Mouse (Mus musculus): Measurements from ENCODE around the gene Qk. TPM values are rescaled to one million over a fixed set of nuclear protein-coding genes. Genes with fewer than 3 reads are reported as not detected.

Gene Qk
- polyA plus RNA-seq, 1 experiment, result 43.2 TPM

GRCm38 (mm10) chr17:10309135-10309623 is 10.5 kb downstream of the Qk start:
- H3K4me3 ChIP-seq (ENCODE audit: insufficient read depth, poor library complexity, severe bottlenecking), result no peak overlapping the region
- H3K79me3 ChIP-seq (ENCODE audit: low read depth), result peaks cover 99% of the 10 kb centered on the region
- no peaks in the 10 kb centered on the region for H3K27me3 ChIP-seq (ENCODE audit: control insufficient read depth, insufficient read depth, insufficient read length)
- H3K79me2 ChIP-seq (ENCODE audit: control insufficient read depth, insufficient read depth), result peaks cover 100% of the 10 kb centered on the region
- H3ac ChIP-seq (ENCODE audit: control insufficient read depth, insufficient read length, low read depth), result no peak overlapping the region
- no peaks in the 10 kb centered on the region for H3K36me3 ChIP-seq (ENCODE audit: control insufficient read depth, insufficient read depth)
- TF ChIP-seq USF1 (IDR thresholded peaks at IDR 0.05; ENCODE audit: low read depth), result no peak
- TF ChIP-seq MYOD1 (IDR thresholded peaks at IDR 0.05; ENCODE audit: control insufficient read depth, insufficient read length, low read depth), result peak; percentile 64

GRCm38 (mm10) chr17:10306424-10306823 is 13.2 kb downstream of the Qk start:
- Histone ChIP-seq H3ac (ENCODE audit: control insufficient read depth, insufficient read length, low read depth) (no peak overlapping the region), H3K36me3 (ENCODE audit: control insufficient read depth, insufficient read depth) (no peaks in the 10 kb centered on the region), H3K79me3 (ENCODE audit: low read depth) (peaks cover 96% of the 10 kb centered on the region), H3K27me3 (ENCODE audit: control insufficient read depth, insufficient read depth, insufficient read length) (no peaks in the 10 kb centered on the region), H3K4me3 (ENCODE audit: insufficient read depth, poor library complexity, severe bottlenecking) (no peak overlapping the region), H3K79me2 (ENCODE audit: control insufficient read depth, insufficient read depth) (peaks cover 100% of the 10 kb centered on the region)
- TF ChIP-seq MYOG (IDR thresholded peaks at IDR 0.05; ENCODE audit: control insufficient read depth, extremely low read depth, insufficient read length), result no peak
- TF ChIP-seq CEBPB (IDR thresholded peaks at IDR 0.05; ENCODE audit: low read depth), result no peak
- TF ChIP-seq MAX (IDR thresholded peaks at IDR 0.05), result no peak
- no peak for TF ChIP-seq USF1 (IDR thresholded peaks at IDR 0.05; ENCODE audit: low read depth)

GRCm38 (mm10) chr17:10304001-10304400 is 15.7 kb downstream of the Qk start:
- Histone ChIP-seq H3K79me2 (ENCODE audit: control insufficient read depth, insufficient read depth) (peaks cover 100% of the 10 kb centered on the region), H3K36me3 (ENCODE audit: control insufficient read depth, insufficient read depth) (no peaks in the 10 kb centered on the region), H3ac (ENCODE audit: control insufficient read depth, insufficient read length, low read depth) (no peak overlapping the region)

GRCm38 (mm10) chr17:10300968-10301795 is 18.5 kb downstream of the Qk start:
- Histone ChIP-seq H3K79me2 (ENCODE audit: control insufficient read depth, insufficient read depth) (peaks cover 100% of the 10 kb centered on the region), H3K79me3 (ENCODE audit: low read depth) (peaks cover 95% of the 10 kb centered on the region), H3K27me3 (ENCODE audit: control insufficient read depth, insufficient read depth, insufficient read length) (no peaks in the 10 kb centered on the region), H3K36me3 (ENCODE audit: control insufficient read depth, insufficient read depth) (no peaks in the 10 kb centered on the region), H3K4me3 (ENCODE audit: insufficient read depth, poor library complexity, severe bottlenecking) (no peak overlapping the region), H3ac (ENCODE audit: control insufficient read depth, insufficient read length, low read depth) (no peak overlapping the region)
- no peak for TF ChIP-seq FOSL1 (IDR thresholded peaks at IDR 0.05; ENCODE audit: insufficient read depth, low read length, poor library complexity, severe bottlenecking)
- TF ChIP-seq MAX (IDR thresholded peaks at IDR 0.05), result no peak
- TF ChIP-seq MYOD1 (IDR thresholded peaks at IDR 0.05; ENCODE audit: control insufficient read depth, insufficient read length, low read depth), result no peak
- no peak for TF ChIP-seq CTCF (IDR thresholded peaks at IDR 0.05; ENCODE audit: control insufficient read depth, insufficient read depth, insufficient read length)
- no peak for TF ChIP-seq CEBPB (IDR thresholded peaks at IDR 0.05; ENCODE audit: low read depth)
- TF ChIP-seq MYOG (IDR thresholded peaks at IDR 0.05; ENCODE audit: control insufficient read depth, extremely low read depth, insufficient read length), result no peak
- TF ChIP-seq USF1 (IDR thresholded peaks at IDR 0.05; ENCODE audit: low read depth), result no peak

More at GRCm38 (mm10) chr17:10304001-10304400, 15.7 kb downstream of the Qk start:
- no peak overlapping the region for H3K4me3 ChIP-seq (ENCODE audit: insufficient read depth, poor library complexity, severe bottlenecking)
- H3K79me3 ChIP-seq (ENCODE audit: low read depth), result peaks cover 95% of the 10 kb centered on the region
- TF ChIP-seq MAX (IDR thresholded peaks at IDR 0.05) (no peak), CEBPB (IDR thresholded peaks at IDR 0.05; ENCODE audit: low read depth) (no peak), MYOG (IDR thresholded peaks at IDR 0.05; ENCODE audit: control insufficient read depth, extremely low read depth, insufficient read length) (no peak), MYOD1 (IDR thresholded peaks at IDR 0.05; ENCODE audit: control insufficient read depth, insufficient read length, low read depth) (no peak), CTCF (IDR thresholded peaks at IDR 0.05; ENCODE audit: control insufficient read depth, insufficient read depth, insufficient read length) (no peak), USF1 (IDR thresholded peaks at IDR 0.05; ENCODE audit: low read depth) (no peak), FOSL1 (IDR thresholded peaks at IDR 0.05; ENCODE audit: insufficient read depth, low read length, poor library complexity, severe bottlenecking) (no peak)
- H3K27me3 ChIP-seq (ENCODE audit: control insufficient read depth, insufficient read depth, insufficient read length), result no peaks in the 10 kb centered on the region

GRCm38 (mm10) chr17:10299396-10299795 is 20.3 kb downstream of the Qk start:
- Histone ChIP-seq H3K4me3 (ENCODE audit: insufficient read depth, poor library complexity, severe bottlenecking) (no peak overlapping the region), H3ac (ENCODE audit: control insufficient read depth, insufficient read length, low read depth) (no peak overlapping the region), H3K27me3 (ENCODE audit: control insufficient read depth, insufficient read depth, insufficient read length) (no peaks in the 10 kb centered on the region), H3K36me3 (ENCODE audit: control insufficient read depth, insufficient read depth) (no peaks in the 10 kb centered on the region), H3K79me2 (ENCODE audit: control insufficient read depth, insufficient read depth) (peaks cover 100% of the 10 kb centered on the region), H3K79me3 (ENCODE audit: low read depth) (peaks cover 95% of the 10 kb centered on the region)
- TF ChIP-seq USF1 (IDR thresholded peaks at IDR 0.05; ENCODE audit: low read depth) (no peak), CEBPB (IDR thresholded peaks at IDR 0.05; ENCODE audit: low read depth) (no peak), MYOG (IDR thresholded peaks at IDR 0.05; ENCODE audit: control insufficient read depth, extremely low read depth, insufficient read length) (no peak), CTCF (IDR thresholded peaks at IDR 0.05; ENCODE audit: control insufficient read depth, insufficient read depth, insufficient read length) (no peak), MAX (IDR thresholded peaks at IDR 0.05) (no peak), MYOD1 (IDR thresholded peaks at IDR 0.05; ENCODE audit: control insufficient read depth, insufficient read length, low read depth) (no peak), FOSL1 (IDR thresholded peaks at IDR 0.05; ENCODE audit: insufficient read depth, low read length, poor library complexity, severe bottlenecking) (no peak)

GRCm38 (mm10) chr17:10292520-10292919 is 27.1 kb downstream of the Qk start:
- Histone ChIP-seq H3K36me3 (ENCODE audit: control insufficient read depth, insufficient read depth) (no peaks in the 10 kb centered on the region), H3K79me2 (ENCODE audit: control insufficient read depth, insufficient read depth) (peaks cover 100% of the 10 kb centered on the region), H3ac (ENCODE audit: control insufficient read depth, insufficient read length, low read depth) (no peak overlapping the region), H3K79me3 (ENCODE audit: low read depth) (peaks cover 98% of the 10 kb centered on the region), H3K27me3 (ENCODE audit: control insufficient read depth, insufficient read depth, insufficient read length) (no peaks in the 10 kb centered on the region), H3K4me3 (ENCODE audit: insufficient read depth, poor library complexity, severe bottlenecking) (no peak overlapping the region)
- TF ChIP-seq MAX (IDR thresholded peaks at IDR 0.05) (no peak), MYOD1 (IDR thresholded peaks at IDR 0.05; ENCODE audit: control insufficient read depth, insufficient read length, low read depth) (no peak), USF1 (IDR thresholded peaks at IDR 0.05; ENCODE audit: low read depth) (no peak), CEBPB (IDR thresholded peaks at IDR 0.05; ENCODE audit: low read depth) (no peak), CTCF (IDR thresholded peaks at IDR 0.05; ENCODE audit: control insufficient read depth, insufficient read depth, insufficient read length) (no peak), MYOG (IDR thresholded peaks at IDR 0.05; ENCODE audit: control insufficient read depth, extremely low read depth, insufficient read length) (no peak), FOSL1 (IDR thresholded peaks at IDR 0.05; ENCODE audit: insufficient read depth, low read length, poor library complexity, severe bottlenecking) (no peak)
